Mouse (Mus musculus): ENCODE measurements around the gene Rbfox2.

The Rbfox2 gene

GRCm38 (mm10) chr15:77056001-77056790 lies 250.6 kb downstream of the Rbfox2 start:
- no peak for DNase-seq

GRCm38 (mm10) chr15:77054611-77055175 lies 252.1 kb downstream of the Rbfox2 start:
- DNase-seq: no peak

- no peak for DNase-seq
Observed at GRCm38 (mm10) chr15:77053021-77053420, 253.8 kb downstream of the Rbfox2 start.

GRCm38 (mm10) chr15:77052176-77052575 lies 254.6 kb downstream of the Rbfox2 start:
- no peak for DNase-seq

- no peak for DNase-seq
Observed at GRCm38 (mm10) chr15:77050570-77050969, 256.2 kb downstream of the Rbfox2 start, which contains the start of gene Mb. Gene Mb, minus strand, starts transcription at chr15:77050670.

- DNase-seq: no peak
Observed at GRCm38 (mm10) chr15:77045609-77046008, 261.2 kb downstream of the Rbfox2 start.

- DNase-seq: no peak
Observed at GRCm38 (mm10) chr15:77044597-77045320, 262.0 kb downstream of the Rbfox2 start, which contains the start of gene Apol6. Gene Apol6, plus strand, starts transcription at chr15:77044729.

GRCm38 (mm10) chr15:77040784-77041183 lies 266.0 kb downstream of the Rbfox2 start:
- no peak for DNase-seq

- no peak for DNase-seq
Observed at GRCm38 (mm10) chr15:77039211-77039700, 267.5 kb downstream of the Rbfox2 start.

- DNase-seq: no peak
Observed at GRCm38 (mm10) chr15:77037278-77038161, 269.3 kb downstream of the Rbfox2 start.

GRCm38 (mm10) chr15:77036989-77037277 lies 269.9 kb downstream of the Rbfox2 start:
- DNase-seq: no peak

GRCm38 (mm10) chr15:77036320-77036988 lies 270.4 kb downstream of the Rbfox2 start:
- DNase-seq: peak; percentile 37

GRCm38 (mm10) chr15:77035643-77036042 lies 271.2 kb downstream of the Rbfox2 start:
- DNase-seq: no peak

GRCm38 (mm10) chr15:77034526-77034925 lies 272.3 kb downstream of the Rbfox2 start:
- peak; percentile 83 for DNase-seq

- DNase-seq: no peak
Observed at GRCm38 (mm10) chr15:77031271-77031670, 275.5 kb downstream of the Rbfox2 start.

GRCm38 (mm10) chr15:77029331-77029991 lies 277.3 kb downstream of the Rbfox2 start:
- DNase-seq: peak; percentile 65
